Mouse (Mus musculus): ENCODE measurements around the gene Apon. TPM values are rescaled to one million over a fixed set of nuclear protein-coding genes. Genes with fewer than 3 reads are reported as not detected.

Apon gene
- polyA plus RNA-seq, 1 experiment from 2014 or later: not detected

Other genes with a start within 250 kb of the Apon start
- gene Hsd17b6, start 246.5 kb upstream of the Apon start, polyA plus RNA-seq (2015; fragmentation: Nextera tagmentation; extraction: Ambion mirVana): not detected in 2 replicates
- 37.2 and 41.8 TPM in 2 replicates for gene Prim1, start 238.9 kb upstream of the Apon start, polyA plus RNA-seq (2015; fragmentation: Nextera tagmentation; extraction: Ambion mirVana)
- 473 and 476 TPM in 2 replicates for gene Naca, start 218.5 kb upstream of the Apon start, polyA plus RNA-seq (2015; fragmentation: Nextera tagmentation; extraction: Ambion mirVana)
- gene Ptges3, start 195.1 kb upstream of the Apon start, polyA plus RNA-seq (2015; fragmentation: Nextera tagmentation; extraction: Ambion mirVana): 351 and 372 TPM in 2 replicates
- 2,030 and 2,053 TPM in 2 replicates for gene Atp5b, start 170.8 kb upstream of the Apon start, polyA plus RNA-seq (2015; fragmentation: Nextera tagmentation; extraction: Ambion mirVana)
- 9.2 and 10.9 TPM in 2 replicates for gene Baz2a, start 162.5 kb upstream of the Apon start, polyA plus RNA-seq (2015; fragmentation: Nextera tagmentation; extraction: Ambion mirVana)
- 8.9 and 9.2 TPM in 2 replicates for gene Rbms2, start 73.8 kb upstream of the Apon start, polyA plus RNA-seq (2015; fragmentation: Nextera tagmentation; extraction: Ambion mirVana)
- gene Gls2, start 59.6 kb upstream of the Apon start, polyA plus RNA-seq (2015; fragmentation: Nextera tagmentation; extraction: Ambion mirVana): 1.2 and 1.7 TPM in 2 replicates
- 20.2 and 21.4 TPM in 2 replicates for gene Spryd4, start 42.3 kb upstream of the Apon start, polyA plus RNA-seq (2015; fragmentation: Nextera tagmentation; extraction: Ambion mirVana)
- gene Mip, start 28.3 kb upstream of the Apon start, polyA plus RNA-seq (2015; fragmentation: Nextera tagmentation; extraction: Ambion mirVana): 0.09 TPM in 1 of 2 replicates, not detected in the other
- gene Timeless, start 22.0 kb upstream of the Apon start, polyA plus RNA-seq (2015; fragmentation: Nextera tagmentation; extraction: Ambion mirVana): 17.8 and 20.5 TPM in 2 replicates
- 0.18 TPM in 1 of 2 replicates, not detected in the other for gene Apof, start 14.6 kb downstream of the Apon start, polyA plus RNA-seq (2015; fragmentation: Nextera tagmentation; extraction: Ambion mirVana)
- 21.4 and 23.5 TPM in 2 replicates for gene Stat2, start 16.5 kb downstream of the Apon start, polyA plus RNA-seq (2015; fragmentation: Nextera tagmentation; extraction: Ambion mirVana)
- not detected in 2 replicates for gene Il23a, start 44.7 kb downstream of the Apon start, polyA plus RNA-seq (2015; fragmentation: Nextera tagmentation; extraction: Ambion mirVana)
- 21.9 and 24.0 TPM in 2 replicates for gene Pan2, start 49.2 kb downstream of the Apon start, polyA plus RNA-seq (2015; fragmentation: Nextera tagmentation; extraction: Ambion mirVana)
- gene Cnpy2, start 68.4 kb downstream of the Apon start, polyA plus RNA-seq (2015; fragmentation: Nextera tagmentation; extraction: Ambion mirVana): 194 and 204 TPM in 2 replicates
- 256 and 257 TPM in 2 replicates for gene Cs, start 83.6 kb downstream of the Apon start, polyA plus RNA-seq (2015; fragmentation: Nextera tagmentation; extraction: Ambion mirVana)
- 42.6 and 44.2 TPM in 2 replicates for gene Coq10a, start 114.9 kb downstream of the Apon start, polyA plus RNA-seq (2015; fragmentation: Nextera tagmentation; extraction: Ambion mirVana)
- gene Ankrd52, start 123.0 kb downstream of the Apon start, polyA plus RNA-seq (2015; fragmentation: Nextera tagmentation; extraction: Ambion mirVana): 15.0 and 15.6 TPM in 2 replicates
- not detected in 2 replicates for gene Slc39a5, start 147.1 kb downstream of the Apon start, polyA plus RNA-seq (2015; fragmentation: Nextera tagmentation; extraction: Ambion mirVana)
- gene Nabp2, start 157.4 kb downstream of the Apon start, polyA plus RNA-seq (2015; fragmentation: Nextera tagmentation; extraction: Ambion mirVana): 146 and 147 TPM in 2 replicates
- 105 and 107 TPM in 2 replicates for gene Rnf41, start 157.6 kb downstream of the Apon start, polyA plus RNA-seq (2015; fragmentation: Nextera tagmentation; extraction: Ambion mirVana)
- 201 and 209 TPM in 2 replicates for gene Smarcc2, start 205.2 kb downstream of the Apon start, polyA plus RNA-seq (2015; fragmentation: Nextera tagmentation; extraction: Ambion mirVana)
- gene Myl6, start 240.0 kb downstream of the Apon start, polyA plus RNA-seq (2015; fragmentation: Nextera tagmentation; extraction: Ambion mirVana): 892 and 955 TPM in 2 replicates
- 5.4 and 5.7 TPM in 2 replicates for gene Myl6b, start 244.6 kb downstream of the Apon start, polyA plus RNA-seq (2015; fragmentation: Nextera tagmentation; extraction: Ambion mirVana)